In genomic region chr9:111385526-111386491, GRCm38 (mm10) we compare ENCODE assay signal across 18 mouse cellular contexts. TPM values are rescaled to one million over a fixed set of nuclear protein-coding genes. Genes with fewer than 3 reads are reported as not detected.
DNase-seq lines count a peak whose midpoint lies in the region; ATAC-seq and TF ChIP-seq lines count a peak whose summit lies in the region.
"Had no signal": no experiment of that assay in that cellular context is flagged by ENCODE, and none has a peak within 500 bp of the region (broad histone marks: within the 10 kb centered on the region; RNA-seq: fewer than 3 reads in every experiment).

No protein-coding gene starts in this region.

- H3K27me3 ChIP-seq in CH12.LX (replicated peaks): no peaks in the 10 kb centered on the region
- H3K27me3 ChIP-seq in liver, embryonic 15.5 days: no peaks in the 10 kb centered on the region
- H3K27me3 ChIP-seq in cerebellum, adult 2 months (ENCODE audit: control insufficient read depth, insufficient read depth, low read length): no peaks in the 10 kb centered on the region
- H3K27me3 ChIP-seq: heart, embryonic 15.5 days; limb, embryonic 13.5 days; midbrain, embryonic 13.5 days had no signal

- DNase-seq in gastrocnemius, adult 2 months: no peak
- no peak for DNase-seq in gastrocnemius, postnatal 14 days
- peak; percentile 12 to 28 for DNase-seq in kidney, postnatal 36 days
- DNase-seq in kidney, adult 11 months: no peak
- no peak for DNase-seq in CH12.LX (ENCODE audit: extremely low read depth)
- no peak for DNase-seq in cerebellum, adult 2 months
- DNase-seq in retina, embryonic 14.5 days (ENCODE audit: low spot score): no peak
- DNase-seq: layer of hippocampus, adult 9-11 months; thymus, postnatal 14 days had no signal

- H3K36me3 ChIP-seq in CH12.LX (replicated peaks in 1 of 2; ENCODE audit: control insufficient read depth in 1 of 2, insufficient read depth in 1 of 2, low read length in 1 of 2): no peaks in the 10 kb centered on the region
- no peaks in the 10 kb centered on the region for H3K36me3 ChIP-seq in liver, embryonic 15.5 days (replicated peaks)
- H3K36me3 ChIP-seq: heart, embryonic 15.5 days; limb, embryonic 13.5 days; midbrain, embryonic 13.5 days had no signal

- no peak overlapping the region for H3K4me3 ChIP-seq in gastrocnemius, adult 2 months
- H3K4me3 ChIP-seq in CH12.LX (replicated peaks in 1 of 3; ENCODE audit: low read depth in 2 of 3, low read length in 2 of 3, poor library complexity in 1 of 3): no peak overlapping the region
- no peak overlapping the region for H3K4me3 ChIP-seq in liver, embryonic 15.5 days (replicated peaks)
- H3K4me3 ChIP-seq in cerebellum, adult 2 months (replicated peaks; ENCODE audit: insufficient read depth, low read depth, low read length): no peak overlapping the region
- H3K4me3 ChIP-seq: erythroblast, embryonic 14.5 days; heart, embryonic 15.5 days; limb, embryonic 13.5 days; midbrain, embryonic 13.5 days had no signal

- in situ Hi-C loops in CH12.LX (cut with MboI; ENCODE audit: low pct_ligation_motif_present, low pct_unique_long_range_greater_than_20kb, low sequenced_read_pairs): no loop called here

- TF ChIP-seq EP300 in CH12.LX (IDR thresholded peaks at IDR 0.05; ENCODE audit: low read length): no peak

- peaks cover 10 to 53% of the 10 kb centered on the region in 2 experiments for H3K4me1 ChIP-seq in CH12.LX (ENCODE audit: control insufficient read depth in 1 of 2, insufficient read depth in 2 of 2)
- no peaks in the 10 kb centered on the region for H3K4me1 ChIP-seq in liver, embryonic 15.5 days (replicated peaks)
- H3K4me1 ChIP-seq in cerebellum, adult 2 months (ENCODE audit: control insufficient read depth, insufficient read depth, low read length): no peaks in the 10 kb centered on the region
- H3K4me1 ChIP-seq: heart, embryonic 15.5 days had no signal

- no peaks in the 10 kb centered on the region for H3K79me2 ChIP-seq in CH12.LX (replicated peaks; ENCODE audit: control insufficient read depth, extremely low read depth, insufficient read depth, poor library complexity, severe bottlenecking)

- TF ChIP-seq RAD21 in CH12.LX (IDR thresholded peaks at IDR 0.05; ENCODE audit: low read depth, low read length): no peak

- H3K27ac ChIP-seq in gastrocnemius, adult 2 months: peak overlapping the region; percentile 56; the same call in 1 of the 2 replicates
- no peak overlapping the region for H3K27ac ChIP-seq in CH12.LX (ENCODE audit: insufficient read depth, low read depth)
- H3K27ac ChIP-seq in liver, embryonic 15.5 days (replicated peaks): no peak overlapping the region
- no peak overlapping the region for H3K27ac ChIP-seq in cerebellum, adult 2 months (ENCODE audit: insufficient read depth, low read length)
- H3K27ac ChIP-seq: heart, embryonic 15.5 days; limb, embryonic 13.5 days; midbrain, embryonic 13.5 days had no signal

- H3K9ac ChIP-seq in CH12.LX (ENCODE audit: insufficient read depth, low read depth): no peak overlapping the region
- H3K9ac ChIP-seq in liver, embryonic 15.5 days: no peak overlapping the region
- H3K9ac ChIP-seq: heart, embryonic 15.5 days; limb, embryonic 13.5 days; midbrain, embryonic 13.5 days had no signal

- no peaks in the 10 kb centered on the region for H3K9me3 ChIP-seq in CH12.LX (replicated peaks; ENCODE audit: low read length)
- H3K9me3 ChIP-seq in liver, embryonic 15.5 days (replicated peaks): no peaks in the 10 kb centered on the region
- H3K9me3 ChIP-seq: heart, embryonic 15.5 days; limb, embryonic 13.5 days; midbrain, embryonic 13.5 days had no signal

- TF ChIP-seq CTCF in gastrocnemius, adult 2 months (IDR thresholded peaks at IDR 0.05): no peak
- TF ChIP-seq CTCF in CH12.LX (conservative IDR thresholded peaks at IDR 0.05 in 1 of 2, IDR thresholded peaks at IDR 0.05 in 1 of 2; ENCODE audit: low read depth in 2 of 2, low read length in 2 of 2): no peak
- TF ChIP-seq CTCF in cerebellum, adult 2 months (IDR thresholded peaks at IDR 0.05; ENCODE audit: borderline replicate concordance, insufficient read depth, low read depth, low read length): no peak

- no peak overlapping the region for H3K4me2 ChIP-seq in CH12.LX (ENCODE audit: insufficient read depth, low read depth, poor library complexity, severe bottlenecking)
- no peak overlapping the region for H3K4me2 ChIP-seq in liver, embryonic 15.5 days
- H3K4me2 ChIP-seq: heart, embryonic 15.5 days; limb, embryonic 13.5 days; midbrain, embryonic 13.5 days had no signal

- dilution Hi-C loops in CH12.LX (cut with MboI; ENCODE audit: extremely low pct_ligation_motif_present, extremely low pct_unique_long_range_greater_than_20kb, low sequenced_read_pairs): no loop called here

- 54% methylated on average over 5 of the region's 5 CpGs for WGBS in liver, embryonic 15.5 days (ENCODE audit: insufficient replicate concordance)
- 79% methylated on average over 5 of the region's 5 CpGs for WGBS in cerebellum, adult 2 months

- intact Hi-C loops in gastrocnemius, adult 2 months (cut with DNase I): no loop called here
- intact Hi-C loops in gastrocnemius, postnatal 14 days (cut with DNase I; ENCODE audit: low total_unique reads): no loop called here

- ATAC-seq in liver, embryonic 15.5 days (ENCODE audit: insufficient read depth): peak; percentile 73
- ATAC-seq: forebrain, embryonic 14.5 days; midbrain, embryonic 13.5 days had no signal

- no peak for TF ChIP-seq POLR2A in CH12.LX (IDR thresholded peaks at IDR 0.05; ENCODE audit: low read depth, low read length)
- no peak for TF ChIP-seq POLR2A in cerebellum, adult 2 months (IDR thresholded peaks at IDR 0.05; ENCODE audit: borderline replicate concordance, insufficient read depth, low read length)

TF ChIP-seq in CH12.LX, 34 proteins besides CTCF, POLR2A, EP300 and RAD21:
- TF ChIP-seq PAX5 (IDR thresholded peaks at IDR 0.05; ENCODE audit: low read length): no peak
- no peak for TF ChIP-seq RCOR1 (conservative IDR thresholded peaks at IDR 0.05; ENCODE audit: low read depth, low read length)
- peak; percentile 29; the same call in 1 of the 2 replicates for TF ChIP-seq MEF2A (IDR thresholded peaks at IDR 0.05; ENCODE audit: borderline replicate concordance, low read depth, low read length)

RNA-seq across cellular contexts. Expression of gene Dclk3, which starts 53.1 kb away (rescaled TPM):
- total RNA-seq in gastrocnemius, adult 2 months (2021): under 1 TPM; 0.41 to 0.50 TPM
- total RNA-seq in gastrocnemius, postnatal 14 days (2021): 1 to 10 TPM in 1 of 2 experiments, under 1 TPM in 1; 0.62 to 1.4 TPM
- total RNA-seq in CH12.LX (2012; rRNA removed) (0.59 and 1.1 TPM in 2 replicates), CH12.LX (2014; rRNA removed) (0.12 and 0.17 TPM in 2 replicates)
- 0.26 and 0.33 TPM in 2 replicates for polyA plus RNA-seq in CH12.LX (2012; ENCODE audit: insufficient read length, low read depth)
- 0.10 TPM in 1 of 2 replicates, not detected in the other for polyA plus RNA-seq in liver, embryonic 15.5 days (2015; fragmentation: Nextera tagmentation; extraction: Ambion mirVana)
- 5.1 and 5.3 TPM in 2 replicates for polyA plus RNA-seq in cerebellum, adult 2 months (2012; rRNA removed)
- total RNA-seq: hematopoietic stem cell, adult 5-6 weeks; megakaryocyte progenitor cell, adult 5-6 weeks; neutrophil, adult 5-6 weeks had no signal
- polyA plus RNA-seq: erythroblast, embryonic 14.5 days had no signal

Comparison
In these comparisons a context has a peak if more than half of its experiments do, and no peak if none do; other contexts are left out.
1. DNase-seq: peak in kidney, postnatal 36 days (2 of 2); none in gastrocnemius, adult 2 months (single experiment), gastrocnemius, postnatal 14 days (single experiment), kidney, adult 11 months (single experiment), CH12.LX (single experiment), cerebellum, adult 2 months (0 of 2) and retina, embryonic 14.5 days (single experiment).